Mouse (Mus musculus): ENCODE results near the gene Ppp1r14c. TPM values are rescaled to one million over a fixed set of nuclear protein-coding genes. Genes with fewer than 3 reads are reported as not detected.
"Not testable (repeated sequence)": the region's sequence is repeated elsewhere in the genome, so short reads cannot be mapped to it uniquely, and the experiment has no call there.

Gene Ppp1r14c
- total RNA-seq, 2 experiments from 2014 or later = 252 to 325 TPM

GRCm38 (mm10) chr10:3396008-3396795 is 30.3 kb downstream of the Ppp1r14c start:
- DNase-seq = peak; percentile 70 to 80
- intact Hi-C loops (cut with DNase I) = loop anchor here (5.0 kb wide), 1 partner anchor 131 kb away; no protein-coding TSS in a partner anchor

- intact Hi-C loops (cut with DNase I) = loop anchor here (5.0 kb wide), 1 partner anchor 130 kb away; no protein-coding TSS in a partner anchor
- no peak for DNase-seq
Observed at GRCm38 (mm10) chr10:3397406-3397805, 31.5 kb downstream of the Ppp1r14c start.

- intact Hi-C loops (cut with DNase I) = loop anchor here (5.0 kb wide), 1 partner anchor 129 kb away; no protein-coding TSS in a partner anchor
- DNase-seq = no peak
Observed at GRCm38 (mm10) chr10:3398051-3398450, 32.2 kb downstream of the Ppp1r14c start.

- intact Hi-C loops (cut with DNase I) = no loop called here
Observed at GRCm38 (mm10) chr10:3402284-3402683, 36.4 kb downstream of the Ppp1r14c start.

GRCm38 (mm10) chr10:3403416-3404137 is 37.7 kb downstream of the Ppp1r14c start:
- DNase-seq = no peak
- intact Hi-C loops (cut with DNase I) = no loop called here

More at GRCm38 (mm10) chr10:3402284-3402683, 36.4 kb downstream of the Ppp1r14c start:
- DNase-seq = no peak

- intact Hi-C loops (cut with DNase I) = no loop called here
Observed at GRCm38 (mm10) chr10:3404362-3404761, 38.5 kb downstream of the Ppp1r14c start.

GRCm38 (mm10) chr10:3406280-3406679 is 40.4 kb downstream of the Ppp1r14c start:
- intact Hi-C loops (cut with DNase I) = no loop called here
- DNase-seq = no peak

More at GRCm38 (mm10) chr10:3404362-3404761, 38.5 kb downstream of the Ppp1r14c start:
- DNase-seq = no peak

- DNase-seq = no peak
- intact Hi-C loops (cut with DNase I) = no loop called here
Observed at GRCm38 (mm10) chr10:3408036-3408661, 42.3 kb downstream of the Ppp1r14c start.

- intact Hi-C loops (cut with DNase I) = no loop called here
- DNase-seq = no peak
Observed at GRCm38 (mm10) chr10:3408699-3409098, 42.8 kb downstream of the Ppp1r14c start.

GRCm38 (mm10) chr10:3411222-3411621 is 45.4 kb downstream of the Ppp1r14c start:
- no peak for DNase-seq
- intact Hi-C loops (cut with DNase I) = no loop called here

GRCm38 (mm10) chr10:3411639-3412038 is 45.8 kb downstream of the Ppp1r14c start:
- no peak for DNase-seq
- intact Hi-C loops (cut with DNase I) = no loop called here

GRCm38 (mm10) chr10:3414813-3415212 is 49.0 kb downstream of the Ppp1r14c start:
- intact Hi-C loops (cut with DNase I) = loop anchor here (1.0 to 5.0 kb wide), 2 partner anchors 78 to 110 kb away; no protein-coding TSS in a partner anchor
- DNase-seq = peak; percentile 86 to 89

- DNase-seq = peak in 1 of 2 experiments; percentile 40
- intact Hi-C loops (cut with DNase I) = loop anchor here (1.0 to 5.0 kb wide), 2 partner anchors 21 to 79 kb away; no protein-coding TSS in a partner anchor
Observed at GRCm38 (mm10) chr10:3416565-3416964, 50.7 kb downstream of the Ppp1r14c start.

GRCm38 (mm10) chr10:3417408-3417807 is 51.6 kb downstream of the Ppp1r14c start:
- DNase-seq = no peak
- intact Hi-C loops (cut with DNase I) = loop anchor here (5.0 kb wide), 1 partner anchor 80 kb away; no protein-coding TSS in a partner anchor

GRCm38 (mm10) chr10:3424016-3424415 is 58.2 kb downstream of the Ppp1r14c start:
- no peak for DNase-seq
- intact Hi-C loops (cut with DNase I) = no loop called here

GRCm38 (mm10) chr10:3427689-3428399 is 62.0 kb downstream of the Ppp1r14c start:
- intact Hi-C loops (cut with DNase I) = no loop called here
- peak; percentile 36 to 45 for DNase-seq

GRCm38 (mm10) chr10:3434848-3435474 is 69.1 kb downstream of the Ppp1r14c start:
- DNase-seq = no peak
- intact Hi-C loops (cut with DNase I) = no loop called here

- intact Hi-C loops (cut with DNase I) = no loop called here
- DNase-seq = no peak
Observed at GRCm38 (mm10) chr10:3440722-3441471, 75.0 kb downstream of the Ppp1r14c start.

- intact Hi-C loops (cut with DNase I); DNase-seq: not testable (repeated sequence)
Observed at GRCm38 (mm10) chr10:3446748-3447147, 80.9 kb downstream of the Ppp1r14c start.
